Mouse (Mus musculus) stomach, postnatal 0 days (tissue): ENCODE results near the gene Adcy5.

Experiments used
- CTCF ChIP-seq: IDR thresholded peaks from 2 replicates; pipeline ENCODE4 v1.5.1; 2016; ENCODE audit warnings: antibody characterized with exemption, low read depth, mild to moderate bottlenecking, moderate library complexity
- EP300 ChIP-seq: optimal IDR thresholded peaks from 2 replicates; pipeline ENCODE3; 2016; ENCODE audit warnings: antibody characterized with exemption

- TF ChIP-seq CTCF (no peak), EP300 (no peak)
Measured at GRCm38 (mm10) chr16:35278166-35278565, 123.5 kb downstream of the Adcy5 start.
